In the genomic region with DNA sequence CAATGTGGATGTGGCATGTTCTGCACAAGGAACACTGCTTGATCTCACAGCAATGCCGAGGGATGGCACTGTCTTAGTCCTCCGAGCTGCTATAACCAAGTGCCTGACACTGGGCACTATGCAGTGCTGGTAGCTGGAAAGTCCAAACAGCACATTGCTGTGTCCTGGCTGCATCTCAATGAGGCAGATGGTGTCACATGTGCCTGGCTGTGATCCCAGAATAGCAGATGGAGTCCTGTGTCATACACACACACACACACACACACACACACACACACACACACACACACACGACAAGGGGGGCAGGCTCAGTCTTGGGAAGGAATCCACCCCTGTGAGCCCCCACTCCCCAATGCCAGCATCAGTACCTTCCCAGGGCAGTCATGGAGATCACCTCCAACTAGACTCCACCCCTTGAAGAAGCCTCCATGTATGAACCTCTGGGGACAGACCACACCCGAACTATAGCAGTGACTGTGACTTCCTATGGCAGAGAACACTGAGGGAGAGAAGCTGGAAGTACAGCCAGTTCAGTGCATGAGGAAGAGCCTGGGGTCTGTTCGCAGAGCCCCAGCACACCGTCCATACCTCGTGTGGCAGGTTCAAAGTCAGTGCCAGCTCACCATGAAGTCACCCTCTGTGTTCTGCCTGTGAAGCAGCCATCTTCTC, we compare ENCODE assay signal across 8 mouse cellular contexts.
DNase-seq lines count a peak whose midpoint lies in the region; ATAC-seq and TF ChIP-seq lines count a peak whose summit lies in the region.

No protein-coding gene starts in this region.

- H3K4me2 ChIP-seq in neural tube, embryonic 13.5 days = no peak overlapping the region
- no peak overlapping the region for H3K4me2 ChIP-seq in neural tube, embryonic 15.5 days
- H3K4me2 ChIP-seq in hindbrain, postnatal 0 days (ENCODE audit: low read depth, low read length) = no peak overlapping the region
- no peak overlapping the region for H3K4me2 ChIP-seq in intestine, embryonic 15.5 days (replicated peaks)

- DNase-seq in cerebellum, adult 11 months = peak; percentile 32
- peak; percentile 83 for DNase-seq in hindbrain, postnatal 0 days (ENCODE audit: low spot score)
- peak; percentile 24 for DNase-seq in lung, postnatal 14 days
- no peak for DNase-seq in testis, postnatal 14 days (ENCODE audit: low spot score)

- no peaks in the 10 kb centered on the region for H3K36me3 ChIP-seq in neural tube, embryonic 13.5 days
- no peaks in the 10 kb centered on the region for H3K36me3 ChIP-seq in neural tube, embryonic 15.5 days
- H3K36me3 ChIP-seq in hindbrain, postnatal 0 days (ENCODE audit: insufficient read depth, low read length) = no peaks in the 10 kb centered on the region
- H3K36me3 ChIP-seq in intestine, embryonic 15.5 days = no peaks in the 10 kb centered on the region

- no peaks in the 10 kb centered on the region for H3K9me3 ChIP-seq in neural tube, embryonic 13.5 days
- H3K9me3 ChIP-seq in neural tube, embryonic 15.5 days (replicated peaks) = no peaks in the 10 kb centered on the region
- H3K9me3 ChIP-seq in hindbrain, postnatal 0 days (ENCODE audit: low read length) = no peaks in the 10 kb centered on the region
- H3K9me3 ChIP-seq in intestine, embryonic 15.5 days = no peaks in the 10 kb centered on the region

- H3K4me1 ChIP-seq in neural tube, embryonic 13.5 days (replicated peaks) = peaks cover 5% of the 10 kb centered on the region
- peaks cover 10% of the 10 kb centered on the region for H3K4me1 ChIP-seq in neural tube, embryonic 15.5 days
- H3K4me1 ChIP-seq in hindbrain, postnatal 0 days (ENCODE audit: insufficient read depth, low read length) = peaks cover 7% of the 10 kb centered on the region; the same call in 1 of the 2 replicates
- H3K4me1 ChIP-seq in intestine, embryonic 15.5 days (replicated peaks) = no peaks in the 10 kb centered on the region

- 78% methylated on average over 7 of the region's 7 CpGs for WGBS in neural tube, embryonic 13.5 days
- 74% methylated on average over 7 of the region's 7 CpGs for WGBS in neural tube, embryonic 15.5 days
- WGBS in hindbrain, postnatal 0 days = 56% methylated on average over 7 of the region's 7 CpGs
- WGBS in intestine, embryonic 15.5 days = 75% methylated on average over 7 of the region's 7 CpGs

- ATAC-seq in cerebellum, adult (ENCODE audit: insufficient number of reproducible peaks, low FRiP score, low TSS enrichment) = no peak
- ATAC-seq in neural tube, embryonic 13.5 days (ENCODE audit: low read depth) = peak; percentile 38
- ATAC-seq in neural tube, embryonic 15.5 days (ENCODE audit: low FRiP score) = no peak
- peak; percentile 58 for ATAC-seq in hindbrain, postnatal 0 days
- no peak for ATAC-seq in intestine, embryonic 15.5 days

- peaks cover 3% of the 10 kb centered on the region; the same call in 1 of the 2 replicates for H3K27me3 ChIP-seq in neural tube, embryonic 13.5 days
- H3K27me3 ChIP-seq in neural tube, embryonic 15.5 days (replicated peaks) = 0 out of 2 replicates have a peak, but pooled peaks cover 6% of the 10 kb centered on the region
- H3K27me3 ChIP-seq in hindbrain, postnatal 0 days (ENCODE audit: insufficient read depth, low read length) = no peaks in the 10 kb centered on the region
- H3K27me3 ChIP-seq in intestine, embryonic 15.5 days (replicated peaks) = no peaks in the 10 kb centered on the region

- TF ChIP-seq CTCF in hindbrain, postnatal 0 days (IDR thresholded peaks at IDR 0.05; ENCODE audit: low read depth) = no peak

- H3K9ac ChIP-seq in neural tube, embryonic 13.5 days = no peak overlapping the region
- no peak overlapping the region for H3K9ac ChIP-seq in neural tube, embryonic 15.5 days (replicated peaks)
- H3K9ac ChIP-seq in hindbrain, postnatal 0 days (replicated peaks; ENCODE audit: low read length) = no peak overlapping the region
- no peak overlapping the region for H3K9ac ChIP-seq in intestine, embryonic 15.5 days

- no peak overlapping the region for H3K4me3 ChIP-seq in neural tube, embryonic 13.5 days
- H3K4me3 ChIP-seq in neural tube, embryonic 15.5 days (replicated peaks) = no peak overlapping the region
- no peak overlapping the region for H3K4me3 ChIP-seq in hindbrain, postnatal 0 days (ENCODE audit: low read length)
- no peak overlapping the region for H3K4me3 ChIP-seq in intestine, embryonic 15.5 days (replicated peaks)

- H3K27ac ChIP-seq in neural tube, embryonic 13.5 days (replicated peaks) = no peak overlapping the region
- no peak overlapping the region for H3K27ac ChIP-seq in neural tube, embryonic 15.5 days (replicated peaks)
- no peak overlapping the region for H3K27ac ChIP-seq in hindbrain, postnatal 0 days
- no peak overlapping the region for H3K27ac ChIP-seq in intestine, embryonic 15.5 days

Comparison
In these comparisons a context has a peak if more than half of its experiments do, and no peak if none do; other contexts are left out.
1. ATAC-seq: peak in neural tube, embryonic 13.5 days (single experiment) and hindbrain, postnatal 0 days (single experiment); none in cerebellum, adult (single experiment), neural tube, embryonic 15.5 days (single experiment) and intestine, embryonic 15.5 days (single experiment).